Mouse (Mus musculus): Measurements from ENCODE around the gene Ncbp3. TPM values are rescaled to one million over a fixed set of nuclear protein-coding genes. Genes with fewer than 3 reads are reported as not detected.

Ncbp3 gene
- polyA plus RNA-seq (2017; shearing (Covaris generic)), result 10 to 100 TPM; 15.3 to 15.7 TPM

DNA sequence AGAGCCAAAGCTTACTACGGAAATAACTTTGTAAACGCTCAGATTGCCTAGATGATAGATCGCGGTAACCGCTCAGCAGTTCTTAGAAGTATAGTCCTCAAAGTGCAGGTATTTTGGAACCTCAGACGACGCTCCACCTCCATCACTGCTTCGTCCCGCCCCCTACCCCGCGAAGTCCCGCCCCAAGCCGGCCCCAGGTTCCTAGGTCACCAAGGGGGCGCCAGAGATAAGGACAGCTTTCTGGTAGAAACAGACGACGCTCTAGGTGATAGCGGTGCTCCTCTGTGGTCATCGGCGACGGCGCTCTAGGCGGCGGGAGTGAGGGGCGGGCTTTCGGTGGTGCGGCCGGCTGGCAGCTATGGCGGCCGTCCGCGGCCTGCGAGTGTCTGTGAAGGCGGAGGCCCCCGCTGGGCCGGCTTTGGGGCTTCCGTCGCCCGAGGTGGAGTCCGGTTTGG lies at the start of gene Ncbp3:
Gene Ncbp3, plus strand, starts transcription at position 242 of the 455 bp plus-strand sequence.

DNA sequence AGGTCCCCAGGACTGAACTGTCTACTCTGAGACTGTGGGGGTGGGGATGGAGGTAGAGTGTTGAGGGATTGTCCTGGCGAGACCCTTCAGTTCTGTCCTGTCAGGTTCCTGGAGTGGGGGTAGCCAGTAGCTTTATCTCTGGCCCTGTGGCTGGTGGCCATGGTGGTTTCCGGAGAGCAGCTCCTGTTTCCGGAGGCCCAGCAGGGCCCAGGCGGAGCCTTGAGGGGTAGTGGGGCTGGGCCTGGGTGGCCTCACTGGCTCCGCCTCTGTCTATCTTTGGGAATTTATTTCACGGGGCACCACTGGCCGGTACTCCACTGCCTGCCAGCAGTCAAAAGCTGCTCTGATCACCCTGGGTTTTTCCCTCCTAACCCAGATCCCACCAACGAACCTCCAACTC lies 48.8 kb upstream of the Ncbp3 start, which contains the start of gene P2rx1:
Gene P2rx1, plus strand, starts transcription at position 333 of the 400 bp plus-strand sequence.

DNA sequence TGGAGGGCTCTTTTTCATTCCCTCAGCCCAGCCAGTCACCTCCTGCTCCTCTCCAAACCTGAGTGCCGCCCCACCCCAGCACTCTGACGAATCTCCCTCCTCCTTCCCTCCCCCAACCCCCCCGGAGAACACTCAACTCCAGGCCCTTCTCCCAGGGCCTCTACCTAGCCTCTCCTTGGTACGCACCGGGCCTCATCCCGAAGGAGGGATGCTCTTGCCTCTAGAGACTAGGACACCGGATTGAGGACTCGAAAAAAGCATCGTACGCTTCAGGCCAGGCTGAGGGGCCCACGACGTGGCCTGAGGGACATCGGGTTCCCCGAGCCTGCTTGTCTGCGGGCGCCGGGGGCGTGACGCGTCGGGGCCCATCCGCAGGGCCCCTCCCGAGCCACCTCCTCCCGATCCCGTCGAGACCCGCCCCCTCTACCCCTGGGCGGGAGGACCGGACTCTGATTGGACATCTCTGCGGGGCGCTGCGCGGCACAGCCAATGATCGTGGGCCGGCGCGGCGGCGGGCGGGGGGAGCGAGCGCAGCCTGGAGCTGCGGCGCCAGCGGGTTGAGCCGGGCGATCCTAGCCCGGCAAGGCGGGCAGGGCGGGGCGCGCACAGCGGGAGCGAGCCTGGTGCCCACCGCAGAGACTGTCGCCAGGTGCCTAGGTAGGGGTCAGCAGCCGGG lies 29.0 kb upstream of the Ncbp3 start, which contains the start of gene Camkk1:
Gene Camkk1, plus strand, starts transcription at position 538 of the 676 bp plus-strand sequence.

DNA sequence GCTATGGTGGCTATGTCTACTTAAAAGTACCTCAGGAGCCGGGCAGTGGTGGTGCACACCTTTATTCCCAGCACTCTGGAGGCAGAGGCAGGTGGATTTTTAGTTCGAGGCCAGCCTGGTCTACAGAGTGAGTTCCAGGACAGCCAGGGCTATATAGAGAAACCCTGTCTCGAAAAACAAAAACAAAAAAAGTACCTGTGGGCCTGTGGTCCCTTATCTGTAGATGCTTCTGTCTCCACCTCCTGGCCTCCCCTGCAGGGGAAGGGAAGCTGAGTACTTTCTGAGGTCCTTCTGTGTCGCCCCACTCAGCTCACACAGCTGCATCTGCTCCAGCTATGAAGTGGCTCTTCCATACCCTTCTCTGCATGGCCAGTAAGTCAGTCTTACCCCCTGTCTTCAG lies 42.7 kb downstream of the Ncbp3 start, which contains the start of gene Itgae:
Gene Itgae, plus strand, starts transcription at position 301 of the 400 bp plus-strand sequence.

DNA sequence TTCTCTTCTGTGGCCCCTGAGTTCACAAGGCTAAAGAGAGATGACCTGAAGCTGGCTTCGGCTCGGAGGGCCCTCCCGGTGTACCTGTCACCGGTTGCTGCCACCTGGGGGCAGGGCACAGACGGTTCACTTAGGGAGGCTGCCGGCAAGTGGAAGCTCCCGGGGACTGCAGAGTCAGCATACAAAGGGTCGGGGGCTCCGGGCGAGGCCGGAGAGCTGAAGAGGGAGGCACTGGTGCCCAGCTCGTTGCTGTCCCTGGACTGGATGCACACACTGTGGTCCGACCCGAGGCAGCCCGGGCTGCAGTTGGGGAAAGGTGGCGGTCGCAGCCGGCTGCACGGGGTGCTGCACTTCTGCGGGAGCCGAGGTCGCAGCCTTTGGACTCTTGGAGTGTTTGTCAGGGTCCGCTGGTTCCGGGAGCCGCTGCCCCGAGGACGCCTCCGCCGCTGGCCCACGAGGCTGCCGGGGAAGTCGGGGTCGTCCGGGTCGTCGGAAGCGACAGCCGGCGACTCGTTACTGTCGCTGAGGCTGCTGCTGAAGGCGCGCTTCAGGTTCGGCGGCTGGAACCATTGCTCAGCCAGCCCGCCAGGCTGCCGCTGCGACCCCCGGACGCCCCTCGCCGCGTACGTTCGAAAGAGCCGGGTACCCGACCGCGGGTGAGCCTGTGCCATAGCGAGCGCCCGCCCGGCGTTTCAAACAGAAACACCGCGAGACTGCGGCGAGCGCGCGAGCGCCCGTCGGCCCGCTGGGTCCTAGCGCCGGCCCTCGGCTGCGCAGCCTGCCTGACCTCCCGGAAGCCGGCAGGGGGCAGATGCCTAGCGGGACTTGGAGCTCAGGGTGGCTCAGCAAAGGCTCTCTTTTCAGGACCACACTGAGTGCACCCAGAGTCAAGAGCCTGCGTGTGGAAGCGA lies 90.3 kb downstream of the Ncbp3 start, which contains the start of gene Haspin:
Gene Haspin, minus strand, starts transcription at position 704 of the 911 bp plus-strand sequence.

Other genes with a start within 250 kb of the Ncbp3 start
- gene Atp2a3, start 86.6 kb upstream of the Ncbp3 start, polyA plus RNA-seq (2017; shearing (Covaris generic)), result 100 to 1,000 TPM; 246 to 302 TPM
- gene P2rx1, start 48.7 kb upstream of the Ncbp3 start, polyA plus RNA-seq (2017; shearing (Covaris generic)), result under 1 TPM in 1 of 2 experiments, not detected in 1; 0.48 TPM
- 10 to 100 TPM; 10.6 to 12.5 TPM for gene Camkk1, start 28.8 kb upstream of the Ncbp3 start, polyA plus RNA-seq (2017; shearing (Covaris generic))
- 100 to 1,000 TPM in 1 of 2 experiments, 10 to 100 TPM in 1; 67.4 to 129 TPM for gene Itgae, start 42.8 kb downstream of the Ncbp3 start, polyA plus RNA-seq (2017; shearing (Covaris generic))
- gene Haspin, start 90.5 kb downstream of the Ncbp3 start, polyA plus RNA-seq (2017; shearing (Covaris generic)), result 10 to 100 TPM; 13.1 to 13.7 TPM
- gene P2rx5, start 112.6 kb downstream of the Ncbp3 start, polyA plus RNA-seq (2017; shearing (Covaris generic)), result under 1 TPM; 0.17 to 0.60 TPM
- 10 to 100 TPM; 62.6 to 82.2 TPM for gene Emc6, start 129.3 kb downstream of the Ncbp3 start, polyA plus RNA-seq (2017; shearing (Covaris generic))
- gene Tax1bp3, start 129.3 kb downstream of the Ncbp3 start, polyA plus RNA-seq (2017; shearing (Covaris generic)), result 10 to 100 TPM; 24.6 to 33.0 TPM
- gene Ctns, start 151.3 kb downstream of the Ncbp3 start, polyA plus RNA-seq (2017; shearing (Covaris generic)), result 10 to 100 TPM; 10.4 to 13.1 TPM
- gene Shpk, start 151.7 kb downstream of the Ncbp3 start, polyA plus RNA-seq (2017; shearing (Covaris generic)), result 1 to 10 TPM; 5.1 to 7.0 TPM
- under 1 TPM; 0.06 to 0.47 TPM for gene Trpv1, start 186.5 kb downstream of the Ncbp3 start, polyA plus RNA-seq (2017; shearing (Covaris generic))
- under 1 TPM; 0.06 to 0.50 TPM for gene Trpv3, start 219.6 kb downstream of the Ncbp3 start, polyA plus RNA-seq (2017; shearing (Covaris generic))